Mouse (Mus musculus) neural tube, embryonic 12.5 days (tissue): ENCODE measurements around the gene Sec14l4. TPM values are rescaled to one million over a fixed set of nuclear protein-coding genes. Genes with fewer than 3 reads are reported as not detected.
A peak's percentile ranks its signal among the peaks of the same experiment; 100 is the strongest.
"Not testable (repeated sequence)": the region's sequence is repeated elsewhere in the genome, so short reads cannot be mapped to it uniquely, and the experiment has no call there.

ENCODE experiments used
- ATAC-seq: fragments of 200-750 bp; cut with Nextera tagmentation; 2 replicates; pipeline ENCODE4 v1.8.0; 2017; ENCODE audit warnings: low read depth, mild to moderate bottlenecking, moderate TSS enrichment, moderate library complexity; ENCODE audit not compliant: low FRiP score
- H3K27ac ChIP-seq: fragments of 300-500 bp; sonication (generic); 2 replicates; pipeline ENCODE4 v1.5.1; 2016
- H3K27me3 ChIP-seq: fragments of 300-500 bp; sonication (generic); replicated peaks from 2 replicates; pipeline ENCODE4 v1.6.1; 2016; ENCODE audit warnings: mild to moderate bottlenecking
- H3K36me3 ChIP-seq: fragments of 300-500 bp; sonication (generic); 2 replicates; pipeline ENCODE4 v1.6.1; 2016; ENCODE audit warnings: mild to moderate bottlenecking
- H3K4me1 ChIP-seq: fragments of 300-500 bp; sonication (generic); 2 replicates; pipeline ENCODE4 v1.6.1; 2016
- H3K4me2 ChIP-seq: fragments of 300-500 bp; sonication (generic); replicated peaks from 2 replicates; pipeline ENCODE4 v1.6.1; 2016; ENCODE audit warnings: mild to moderate bottlenecking
- H3K4me3 ChIP-seq: fragments of 300-500 bp; sonication (generic); 2 replicates; pipeline ENCODE4 v1.5.1; 2016
- H3K9ac ChIP-seq: fragments of 300-500 bp; sonication (generic); 2 replicates; pipeline ENCODE4 v1.6.1; 2016; ENCODE audit warnings: mild to moderate bottlenecking
- H3K9me3 ChIP-seq: fragments of 300-500 bp; sonication (generic); 2 replicates; pipeline ENCODE4 v1.6.1; 2016; ENCODE audit warnings: mild to moderate bottlenecking
- whole genome bisulfite sequencing: fragments of 180-500 bp; shearing (Covaris S2); methylation state at CpG from one replicate; pipeline ENCODE4 v1.1.7; 2016; 5-methylcytosine and 5-hydroxymethylcytosine counted together
- polyA plus RNA-seq: library from polyadenylated mRNA; unstranded; fragments of >200 nt; fragmentation: Nextera tagmentation; extraction: Ambion mirVana; gene quantifications from 2 replicates; pipeline ENCODE4 v1.2.1, GENCODE M21; 2016

Gene Sec14l4
- polyA plus RNA-seq, 1 experiment from 2014 or later, result 0.06 TPM

- no peak for ATAC-seq
- Histone ChIP-seq H3K4me1 (0 out of 2 replicates have a peak, but pooled peaks cover 8% of the 10 kb centered on the region), H3K36me3 (no peaks in the 10 kb centered on the region), H3K9me3 (no peaks in the 10 kb centered on the region), H3K4me3 (peak overlapping the region; percentile 25), H3K9ac (no peak overlapping the region; the same call in 1 of the 2 replicates), H3K27ac (no peak overlapping the region), H3K27me3 (peaks cover 45% of the 10 kb centered on the region), H3K4me2 (peak overlapping the region; percentile 55)
- WGBS, result 7% methylated on average over 66 of the region's 66 CpGs
Measured at GRCm38 (mm10) chr11:3997978-3998720, 33.1 kb upstream of the Sec14l4 start.

GRCm38 (mm10) chr11:3999547-3999946 is 31.7 kb upstream of the Sec14l4 start:
- 0 out of 2 replicates have a peak, but pooled peaks cover 8% of the 10 kb centered on the region for H3K4me1 ChIP-seq
- no peaks in the 10 kb centered on the region for H3K36me3 ChIP-seq
- peaks cover 45% of the 10 kb centered on the region for H3K27me3 ChIP-seq
- no peak overlapping the region for H3K9ac ChIP-seq
- no peak overlapping the region for H3K4me3 ChIP-seq
- H3K4me2 ChIP-seq, result no peak overlapping the region
- H3K27ac ChIP-seq, result no peak overlapping the region
- 53% methylated on average over 5 of the region's 5 CpGs for WGBS
- no peaks in the 10 kb centered on the region for H3K9me3 ChIP-seq
- ATAC-seq, result no peak

- H3K9me3 ChIP-seq, result no peaks in the 10 kb centered on the region
- peaks cover 41% of the 10 kb centered on the region for H3K27me3 ChIP-seq
- H3K9ac ChIP-seq, result no peak overlapping the region
- H3K4me1 ChIP-seq, result 0 out of 2 replicates have a peak, but pooled peaks cover 8% of the 10 kb centered on the region
- WGBS, result 9% methylated on average over 5 of the region's 5 CpGs
- no peaks in the 10 kb centered on the region for H3K36me3 ChIP-seq
- no peak overlapping the region for H3K4me3 ChIP-seq
- no peak for ATAC-seq
- H3K4me2 ChIP-seq, result no peak overlapping the region
- no peak overlapping the region for H3K27ac ChIP-seq
Measured at GRCm38 (mm10) chr11:4001603-4002002, 29.7 kb upstream of the Sec14l4 start.

- 74% methylated on average over 5 of the region's 5 CpGs for WGBS
Measured at GRCm38 (mm10) chr11:4005220-4005805, 25.9 kb upstream of the Sec14l4 start.

GRCm38 (mm10) chr11:4006462-4006861 is 24.8 kb upstream of the Sec14l4 start:
- Histone ChIP-seq H3K27me3 (no peaks in the 10 kb centered on the region), H3K4me2 (no peak overlapping the region), H3K4me1 (no peaks in the 10 kb centered on the region), H3K9ac (no peak overlapping the region), H3K36me3 (no peaks in the 10 kb centered on the region), H3K27ac (no peak overlapping the region), H3K4me3 (no peak overlapping the region), H3K9me3 (no peaks in the 10 kb centered on the region)
- ATAC-seq, result no peak
- WGBS, result 84% methylated on average over 3 of the region's 3 CpGs

More at GRCm38 (mm10) chr11:4005220-4005805, 25.9 kb upstream of the Sec14l4 start:
- H3K27ac ChIP-seq, result no peak overlapping the region
- H3K4me1 ChIP-seq, result no peaks in the 10 kb centered on the region
- H3K4me2 ChIP-seq, result no peak overlapping the region
- no peaks in the 10 kb centered on the region for H3K36me3 ChIP-seq
- H3K27me3 ChIP-seq, result peaks cover 6% of the 10 kb centered on the region; the same call in 1 of the 2 replicates
- no peak overlapping the region for H3K9ac ChIP-seq
- H3K9me3 ChIP-seq, result no peaks in the 10 kb centered on the region
- no peak overlapping the region for H3K4me3 ChIP-seq
- no peak for ATAC-seq

- no peak overlapping the region for H3K27ac ChIP-seq
- no peaks in the 10 kb centered on the region for H3K9me3 ChIP-seq
- no peak overlapping the region for H3K4me2 ChIP-seq
- no peak overlapping the region for H3K4me3 ChIP-seq
- no peak for ATAC-seq
- no peaks in the 10 kb centered on the region for H3K4me1 ChIP-seq
- H3K36me3 ChIP-seq, result no peaks in the 10 kb centered on the region
- no peak overlapping the region for H3K9ac ChIP-seq
- WGBS, result 85% methylated on average over 1 of the region's 1 CpGs
- no peaks in the 10 kb centered on the region for H3K27me3 ChIP-seq
Measured at GRCm38 (mm10) chr11:4012616-4013015, 18.6 kb upstream of the Sec14l4 start.

- WGBS, result 87% methylated on average over 14 of the region's 14 CpGs
- not testable (repeated sequence) for H3K27me3 ChIP-seq, H3K36me3 ChIP-seq, H3K4me1 ChIP-seq, H3K27ac ChIP-seq, H3K9me3 ChIP-seq, H3K9ac ChIP-seq, H3K4me2 ChIP-seq, ATAC-seq, H3K4me3 ChIP-seq
Measured at GRCm38 (mm10) chr11:4015796-4016195, 15.5 kb upstream of the Sec14l4 start.

GRCm38 (mm10) chr11:4022111-4022510 is 9.2 kb upstream of the Sec14l4 start:
- not testable (repeated sequence) for H3K27ac ChIP-seq, H3K36me3 ChIP-seq, H3K4me2 ChIP-seq, H3K9me3 ChIP-seq, ATAC-seq, H3K4me1 ChIP-seq, H3K4me3 ChIP-seq, H3K27me3 ChIP-seq, H3K9ac ChIP-seq
- 94% methylated on average over 13 of the region's 13 CpGs for WGBS

GRCm38 (mm10) chr11:4023321-4023720 is 7.9 kb upstream of the Sec14l4 start:
- no peak overlapping the region for H3K9ac ChIP-seq
- H3K4me3 ChIP-seq, result no peak overlapping the region
- no peak for ATAC-seq
- H3K4me2 ChIP-seq, result no peak overlapping the region
- no peaks in the 10 kb centered on the region for H3K36me3 ChIP-seq
- H3K4me1 ChIP-seq, result no peaks in the 10 kb centered on the region
- H3K27ac ChIP-seq, result no peak overlapping the region
- 76% methylated on average over 2 of the region's 2 CpGs for WGBS
- H3K27me3 ChIP-seq, result no peaks in the 10 kb centered on the region
- no peaks in the 10 kb centered on the region for H3K9me3 ChIP-seq

- Histone ChIP-seq H3K27ac (no peak overlapping the region), H3K27me3 (peaks cover 10% of the 10 kb centered on the region; the same call in 1 of the 2 replicates), H3K4me3 (no peak overlapping the region), H3K4me1 (no peaks in the 10 kb centered on the region), H3K4me2 (no peak overlapping the region), H3K9me3 (no peaks in the 10 kb centered on the region), H3K9ac (no peak overlapping the region), H3K36me3 (no peaks in the 10 kb centered on the region)
- no peak for ATAC-seq
- 82% methylated on average over 8 of the region's 8 CpGs for WGBS
Measured at GRCm38 (mm10) chr11:4027066-4027465, 4.2 kb upstream of the Sec14l4 start.

- H3K27ac ChIP-seq, result no peak overlapping the region
- peaks cover 10% of the 10 kb centered on the region; the same call in 1 of the 2 replicates for H3K27me3 ChIP-seq
- H3K4me2 ChIP-seq, result no peak overlapping the region
- no peak for ATAC-seq
- H3K4me1 ChIP-seq, result no peaks in the 10 kb centered on the region
- H3K36me3 ChIP-seq, result no peaks in the 10 kb centered on the region
- H3K9ac ChIP-seq, result no peak overlapping the region
- H3K4me3 ChIP-seq, result no peak overlapping the region
- H3K9me3 ChIP-seq, result no peaks in the 10 kb centered on the region
- 78% methylated on average over 9 of the region's 9 CpGs for WGBS
Measured at GRCm38 (mm10) chr11:4027561-4028334, 3.5 kb upstream of the Sec14l4 start.

- 68% methylated on average over 4 of the region's 4 CpGs for whole genome bisulfite sequencing
- Histone ChIP-seq H3K27me3 (peaks cover 10% of the 10 kb centered on the region; the same call in 1 of the 2 replicates), H3K4me3 (no peak overlapping the region), H3K27ac (no peak overlapping the region), H3K9ac (no peak overlapping the region), H3K4me1 (no peaks in the 10 kb centered on the region), H3K9me3 (no peaks in the 10 kb centered on the region), H3K36me3 (no peaks in the 10 kb centered on the region), H3K4me2 (no peak overlapping the region)
- no peak for ATAC-seq
Measured at GRCm38 (mm10) chr11:4029343-4029742, 1.9 kb upstream of the Sec14l4 start.
